Mouse (Mus musculus): ENCODE measurements at regions not wholly inside any gene's neighbourhood (a gene's known extent, or its start where the extent isn't known, plus 50 kb on each side); places are given as distances from the start of the nearest gene placed in this dataset.

DNA sequence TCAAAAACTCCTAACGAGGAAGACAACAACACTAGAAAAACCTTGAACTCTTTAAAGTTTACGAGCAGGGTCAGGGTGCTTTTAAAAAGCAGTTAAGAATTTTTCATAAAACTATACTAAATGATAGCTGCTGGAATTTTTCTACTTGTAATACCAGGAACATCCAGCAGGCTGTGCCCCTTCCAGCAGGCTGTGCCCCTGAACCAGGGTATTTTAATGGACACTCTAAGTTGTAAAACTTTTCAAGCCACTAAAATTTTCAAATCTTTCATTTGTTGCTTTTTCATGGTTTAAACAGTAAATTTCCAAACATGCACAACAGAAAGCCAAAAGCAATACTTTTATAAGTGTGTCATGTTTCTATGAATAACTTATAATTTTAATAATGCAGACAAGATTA, 68.2 kb upstream of the Gls start:
- TF ChIP-seq CTCF (IDR thresholded peaks at IDR 0.05) (peak; percentile 68), EP300 (IDR thresholded peaks at IDR 0.05) (no peak)

All from lung, postnatal 0 days (tissue).